Comparison of ENCODE assay signal across 8 mouse cellular contexts in genomic region chr3:146177748-146178582, GRCm38 (mm10). TPM values are rescaled to one million over a fixed set of nuclear protein-coding genes. Genes with fewer than 3 reads are reported as not detected.
DNase-seq lines count a peak whose midpoint lies in the region; ATAC-seq and TF ChIP-seq lines count a peak whose summit lies in the region.

No protein-coding gene starts in this region.

- H3K4me1 ChIP-seq in E14TG2a.4 (replicated peaks; ENCODE audit: low read depth, low read length): peaks cover 14% of the 10 kb centered on the region
- H3K4me1 ChIP-seq in forebrain, embryonic 13.5 days: no peaks in the 10 kb centered on the region
- H3K4me1 ChIP-seq in liver, embryonic 15.5 days (replicated peaks): peaks cover 4% of the 10 kb centered on the region; the same call in 1 of the 2 replicates
- no peaks in the 10 kb centered on the region for H3K4me1 ChIP-seq in neural tube, embryonic 12.5 days
- H3K4me1 ChIP-seq in stomach, postnatal 0 days (replicated peaks; ENCODE audit: control insufficient read depth, insufficient read depth): no peaks in the 10 kb centered on the region

- peak; percentile 67 for DNase-seq in c-Kit-positive CD71-positive TER-119-positive erythroid progenitor cells, embryonic 14.5 days (ENCODE audit: low spot score)
- DNase-seq in heart, postnatal 10 days: peak; percentile 82 to 88
- DNase-seq in kidney, postnatal 4 days: peak; percentile 92 to 94
- peak; percentile 84 for DNase-seq in stomach, postnatal 0 days (ENCODE audit: low spot score)

- H3K9me3 ChIP-seq in E14TG2a.4 (ENCODE audit: low read length): no peaks in the 10 kb centered on the region
- no peaks in the 10 kb centered on the region for H3K9me3 ChIP-seq in forebrain, embryonic 13.5 days (replicated peaks)
- no peaks in the 10 kb centered on the region for H3K9me3 ChIP-seq in liver, embryonic 15.5 days (replicated peaks)
- no peaks in the 10 kb centered on the region for H3K9me3 ChIP-seq in neural tube, embryonic 12.5 days
- no peaks in the 10 kb centered on the region for H3K9me3 ChIP-seq in stomach, postnatal 0 days (ENCODE audit: control insufficient read depth, low read length)

- H3K4me2 ChIP-seq in forebrain, embryonic 13.5 days: peak overlapping the region; percentile 56
- H3K4me2 ChIP-seq in liver, embryonic 15.5 days: peak overlapping the region; percentile 29
- H3K4me2 ChIP-seq in neural tube, embryonic 12.5 days (replicated peaks): peak overlapping the region; percentile 56
- peak overlapping the region; percentile 50 for H3K4me2 ChIP-seq in stomach, postnatal 0 days (replicated peaks; ENCODE audit: low read depth)

- WGBS in forebrain, embryonic 13.5 days: 6% methylated on average over 16 of the region's 16 CpGs
- 6% methylated on average over 16 of the region's 16 CpGs for WGBS in liver, embryonic 15.5 days (ENCODE audit: insufficient replicate concordance)
- WGBS in neural tube, embryonic 12.5 days: 4% methylated on average over 16 of the region's 16 CpGs
- 3% methylated on average over 16 of the region's 16 CpGs for WGBS in stomach, postnatal 0 days

- peaks cover 20% of the 10 kb centered on the region; the same call in 1 of the 2 replicates for H3K27me3 ChIP-seq in E14TG2a.4 (ENCODE audit: insufficient read depth, low read length)
- no peaks in the 10 kb centered on the region for H3K27me3 ChIP-seq in forebrain, embryonic 13.5 days
- H3K27me3 ChIP-seq in liver, embryonic 15.5 days: no peaks in the 10 kb centered on the region
- 0 out of 2 replicates have a peak, but pooled peaks cover 3% of the 10 kb centered on the region for H3K27me3 ChIP-seq in neural tube, embryonic 12.5 days (replicated peaks)
- H3K27me3 ChIP-seq in stomach, postnatal 0 days (ENCODE audit: control insufficient read depth, insufficient read depth, low read length): no peaks in the 10 kb centered on the region

- TF ChIP-seq CTCF in E14TG2a.4 (conservative IDR thresholded peaks at IDR 0.05; ENCODE audit: low read length): peak; percentile 73
- TF ChIP-seq CTCF in stomach, postnatal 0 days (IDR thresholded peaks at IDR 0.05; ENCODE audit: low read depth): peak; percentile 84

- no peak overlapping the region for H3K4me3 ChIP-seq in E14TG2a.4 (replicated peaks; ENCODE audit: low read length)
- H3K4me3 ChIP-seq in forebrain, embryonic 13.5 days: peak overlapping the region; percentile 28
- no peak overlapping the region for H3K4me3 ChIP-seq in liver, embryonic 15.5 days (replicated peaks)
- H3K4me3 ChIP-seq in neural tube, embryonic 12.5 days: no peak overlapping the region; the same call in 1 of the 2 replicates
- H3K4me3 ChIP-seq in stomach, postnatal 0 days (ENCODE audit: low read depth, low read length): peak overlapping the region; percentile 11; the same call in 1 of the 2 replicates

- peak; percentile 88 for ATAC-seq in forebrain, embryonic 13.5 days
- no peak for ATAC-seq in liver, embryonic 15.5 days (ENCODE audit: insufficient read depth)
- peak; percentile 86 for ATAC-seq in neural tube, embryonic 12.5 days (ENCODE audit: low FRiP score, low read depth)
- peak; percentile 75 for ATAC-seq in stomach, postnatal 0 days (ENCODE audit: low FRiP score, low TSS enrichment)

- intact Hi-C loops in heart, postnatal 10 days (cut with DNase I): loop anchor here (1.0 to 10.0 kb wide), 4 partner anchors 23 to 235 kb away; partner anchors contain the start of gene Wdr63

- 0 out of 2 replicates have a peak overlapping the region, but pooled peaks have one; percentile 11 for H3K27ac ChIP-seq in forebrain, embryonic 13.5 days
- H3K27ac ChIP-seq in liver, embryonic 15.5 days (replicated peaks): no peak overlapping the region
- H3K27ac ChIP-seq in neural tube, embryonic 12.5 days: no peak overlapping the region
- no peak overlapping the region for H3K27ac ChIP-seq in stomach, postnatal 0 days (replicated peaks)

- H3K9ac ChIP-seq in forebrain, embryonic 13.5 days: peak overlapping the region; percentile 59
- H3K9ac ChIP-seq in liver, embryonic 15.5 days: no peak overlapping the region
- no peak overlapping the region for H3K9ac ChIP-seq in neural tube, embryonic 12.5 days
- H3K9ac ChIP-seq in stomach, postnatal 0 days (ENCODE audit: low read length): no peak overlapping the region

- TF ChIP-seq EP300 in stomach, postnatal 0 days (optimal IDR thresholded peaks at IDR 0.05): no peak

- no peaks in the 10 kb centered on the region for H3K36me3 ChIP-seq in E14TG2a.4 (ENCODE audit: insufficient read depth, low read length)
- no peaks in the 10 kb centered on the region for H3K36me3 ChIP-seq in forebrain, embryonic 13.5 days (ENCODE audit: poor library complexity, severe bottlenecking)
- H3K36me3 ChIP-seq in liver, embryonic 15.5 days (replicated peaks): peaks cover 7% of the 10 kb centered on the region
- no peaks in the 10 kb centered on the region for H3K36me3 ChIP-seq in neural tube, embryonic 12.5 days
- H3K36me3 ChIP-seq in stomach, postnatal 0 days (ENCODE audit: control insufficient read depth, insufficient read depth, low read length): no peaks in the 10 kb centered on the region

RNA-seq across cellular contexts. Expression of gene Mcoln2, which starts 28.3 kb away (rescaled TPM):
- polyA plus RNA-seq in forebrain, embryonic 13.5 days (2015; fragmentation: Nextera tagmentation; extraction: Ambion mirVana): 0.28 and 0.57 TPM in 2 replicates
- under 1 TPM; 0.29 to 0.72 TPM for total RNA-seq in heart, postnatal 10 days (2021)
- polyA plus RNA-seq in liver, embryonic 15.5 days (2015; fragmentation: Nextera tagmentation; extraction: Ambion mirVana): 9.2 and 10.2 TPM in 2 replicates
- polyA plus RNA-seq in neural tube, embryonic 12.5 days (2016; fragmentation: Nextera tagmentation; extraction: Ambion mirVana): 0.26 and 0.32 TPM in 2 replicates
- polyA plus RNA-seq in stomach, postnatal 0 days (2015; fragmentation: Nextera tagmentation; extraction: Ambion mirVana): 1.9 TPM in 2 replicates

RNA-seq across cellular contexts. Expression of gene Lpar3, which starts 42.8 kb away (rescaled TPM):
- polyA plus RNA-seq in forebrain, embryonic 13.5 days (2015; fragmentation: Nextera tagmentation; extraction: Ambion mirVana): 0.06 and 0.28 TPM in 2 replicates
- 1 to 10 TPM; 3.0 TPM for total RNA-seq in heart, postnatal 10 days (2021)
- 0.03 TPM in 1 of 2 replicates, not detected in the other for polyA plus RNA-seq in liver, embryonic 15.5 days (2015; fragmentation: Nextera tagmentation; extraction: Ambion mirVana)
- polyA plus RNA-seq in neural tube, embryonic 12.5 days (2016; fragmentation: Nextera tagmentation; extraction: Ambion mirVana): 1.5 and 2.1 TPM in 2 replicates
- 0.38 and 0.53 TPM in 2 replicates for polyA plus RNA-seq in stomach, postnatal 0 days (2015; fragmentation: Nextera tagmentation; extraction: Ambion mirVana)

Comparison
In these comparisons a context has a peak if more than half of its experiments do, and no peak if none do; other contexts are left out.
1. H3K4me3 ChIP-seq: peak in forebrain, embryonic 13.5 days (single experiment) and stomach, postnatal 0 days (single experiment); none in E14TG2a.4 (single experiment), liver, embryonic 15.5 days (single experiment) and neural tube, embryonic 12.5 days (single experiment).
2. Peak in every context shown above with its lines, with median percentiles within 50 percentile points of each other: DNase-seq and H3K4me2 ChIP-seq.